Mouse (Mus musculus): ENCODE measurements around the gene Dhrs1.

Dhrs1 gene

DNA sequence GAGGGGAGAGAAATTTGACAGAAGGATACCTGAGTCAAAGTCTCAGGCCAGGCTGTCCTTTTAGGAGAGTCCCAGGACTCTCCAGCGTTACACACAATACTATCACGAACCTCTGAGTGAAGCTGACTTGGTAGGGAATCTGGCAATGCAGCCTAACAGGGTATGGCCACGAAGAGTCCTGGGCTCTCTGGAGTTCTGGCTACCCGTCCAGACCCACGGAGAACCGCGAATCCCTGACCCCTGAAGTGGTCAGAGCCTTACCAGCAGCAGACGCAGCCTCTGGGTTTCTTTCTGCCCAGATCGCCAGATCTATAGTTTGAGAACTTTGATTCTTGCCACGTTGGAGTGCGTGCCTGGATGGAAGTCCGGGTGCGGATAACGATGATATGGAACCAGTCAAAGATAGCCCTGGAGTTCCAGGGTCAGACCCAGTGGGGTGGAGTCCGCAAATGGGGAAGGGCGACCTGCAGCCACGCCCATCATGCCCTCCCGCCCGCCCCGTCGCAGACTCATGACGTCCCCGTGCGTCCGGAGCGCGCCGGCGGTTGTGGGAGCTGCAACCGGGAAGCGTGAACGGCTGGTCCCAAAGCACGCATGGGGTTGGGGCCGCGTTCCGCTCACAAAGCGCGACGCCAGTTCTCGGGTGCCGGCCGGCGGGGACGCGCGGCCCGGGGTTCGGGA, at the start of gene Dhrs1, which contains the start of gene Nop9:
Dhrs1 (minus strand) TSS at position 511 of the 681 bp plus-strand sequence.
Nop9 (plus strand) TSS at position 514 of the 681 bp plus-strand sequence.
- DNase-seq (ENCODE audit: low read depth, low spot score), result peak; percentile 80

DNA sequence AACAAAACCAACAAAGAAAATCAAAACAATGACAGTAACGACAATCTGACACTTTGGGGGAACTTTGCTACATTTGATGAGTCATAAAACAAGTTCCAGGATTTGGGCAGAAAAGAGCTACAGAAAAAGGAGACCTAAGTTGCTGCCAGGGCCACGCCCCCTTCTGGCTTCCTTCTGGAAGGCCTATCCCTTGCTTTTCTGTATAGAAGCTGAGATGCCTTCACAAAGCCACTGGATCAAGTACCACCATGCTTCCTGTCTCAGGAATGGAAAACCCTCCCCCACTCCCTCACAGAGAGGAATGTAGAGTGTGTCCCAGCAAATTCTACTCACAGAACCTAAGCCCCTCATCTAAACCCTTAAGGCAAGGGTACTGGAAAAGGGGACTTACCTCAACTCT, 48.5 kb upstream of the Dhrs1 start:
- no peak for DNase-seq (ENCODE audit: low read depth, low spot score)

DNA sequence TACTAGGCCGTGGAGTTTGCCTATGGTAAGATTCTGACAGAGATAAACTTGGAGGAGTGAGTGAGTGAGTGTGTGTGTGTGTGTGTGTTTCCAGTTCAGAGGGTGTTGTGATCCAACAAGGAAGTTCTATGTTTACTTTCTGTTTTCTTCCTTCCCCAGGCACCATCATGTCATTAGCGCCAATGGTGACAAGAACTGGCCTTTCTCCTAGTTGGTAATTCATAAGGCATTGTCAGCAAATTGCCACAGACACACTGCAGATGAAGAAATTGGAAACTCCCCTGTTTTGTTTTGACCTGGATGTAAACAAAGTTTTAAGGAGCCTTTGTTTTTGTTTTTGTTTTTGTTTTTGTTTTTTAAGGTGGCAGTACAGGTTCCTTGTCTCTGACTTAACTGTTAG, 48.0 kb upstream of the Dhrs1 start:
- no peak for DNase-seq (ENCODE audit: low read depth, low spot score)

DNA sequence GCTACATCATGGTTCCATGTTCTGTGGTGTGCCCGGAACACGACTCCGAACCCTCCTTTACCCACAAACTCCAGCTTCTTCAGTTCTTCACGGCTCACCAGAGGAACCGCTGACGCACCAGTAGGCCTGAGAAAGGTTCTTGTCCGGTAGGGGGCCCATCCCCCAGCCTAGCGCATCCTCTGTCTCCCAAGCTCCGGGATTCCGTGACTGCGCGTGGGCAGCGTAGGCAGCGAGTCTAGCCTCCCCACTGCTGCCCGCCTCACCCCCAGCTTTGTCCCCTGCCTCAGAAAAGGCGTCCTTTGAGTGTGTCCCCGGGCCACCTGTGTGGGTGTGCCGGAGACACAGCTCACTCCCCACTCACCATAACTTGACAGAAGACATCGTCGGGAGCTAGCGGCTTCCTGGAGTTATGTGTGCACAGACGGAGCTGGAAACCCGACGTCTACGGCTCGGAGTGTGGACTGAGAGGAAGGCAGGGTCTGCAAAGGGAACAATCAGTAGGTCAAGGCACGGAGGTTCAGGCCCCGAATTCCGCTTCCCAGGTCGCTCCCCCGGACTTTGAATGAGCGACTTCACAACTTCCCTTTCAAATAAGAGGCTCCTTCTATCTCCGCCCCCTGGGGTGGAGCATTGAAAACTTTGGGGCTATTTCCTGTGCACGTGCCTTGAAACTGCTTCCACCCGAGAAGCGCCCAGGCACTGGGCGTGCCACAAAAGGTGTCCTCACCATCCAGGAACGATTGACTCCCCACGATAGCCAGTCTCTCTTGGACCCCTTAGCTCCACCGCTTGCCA, 43.0 kb upstream of the Dhrs1 start, which contains the start of gene Ripk3:
Ripk3 (minus strand) TSS at position 610 of the 795 bp plus-strand sequence.
- DNase-seq (ENCODE audit: low read depth, low spot score), result no peak

DNA sequence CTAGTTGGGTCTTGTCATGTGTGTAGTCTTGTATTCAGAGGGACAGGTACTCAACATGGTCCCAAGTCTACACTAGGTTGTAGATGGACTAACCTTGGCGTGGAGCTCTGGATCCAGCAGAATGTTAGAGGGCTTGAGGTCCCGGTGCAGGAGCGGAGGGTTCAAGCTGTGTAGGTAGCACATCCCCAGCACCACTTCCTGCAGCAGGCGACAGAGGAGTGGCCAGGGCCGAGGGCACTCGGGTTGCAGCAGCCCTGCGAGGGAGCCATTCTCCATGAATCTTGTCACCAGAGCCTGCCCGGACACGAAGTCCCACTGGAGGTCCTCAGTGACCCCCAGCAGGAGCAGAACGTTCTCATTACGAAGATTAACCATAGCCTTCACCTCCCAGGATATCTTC, 42.2 kb upstream of the Dhrs1 start:
- DNase-seq (ENCODE audit: low read depth, low spot score), result no peak

DNA sequence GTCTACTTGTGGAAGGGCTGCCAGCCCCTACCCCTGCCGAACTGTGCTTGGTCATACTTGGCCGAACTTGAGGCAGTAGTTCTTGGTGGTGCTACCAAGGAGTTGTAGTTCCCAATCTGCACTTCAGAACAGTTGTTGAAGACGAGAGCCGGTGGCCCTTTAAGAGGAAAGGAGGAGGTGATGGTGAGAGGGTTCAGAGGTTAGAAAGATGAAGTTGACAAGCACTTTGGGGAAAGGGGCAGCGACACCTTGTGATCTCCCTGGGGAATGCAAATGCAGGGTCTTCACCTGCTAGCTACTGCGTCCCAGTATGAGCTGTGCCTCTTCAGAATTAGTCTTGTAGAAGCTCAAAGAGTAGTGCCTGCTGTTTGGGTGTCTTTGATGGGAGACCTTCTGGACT, 39.7 kb upstream of the Dhrs1 start:
- DNase-seq (ENCODE audit: low read depth, low spot score), result no peak

DNA sequence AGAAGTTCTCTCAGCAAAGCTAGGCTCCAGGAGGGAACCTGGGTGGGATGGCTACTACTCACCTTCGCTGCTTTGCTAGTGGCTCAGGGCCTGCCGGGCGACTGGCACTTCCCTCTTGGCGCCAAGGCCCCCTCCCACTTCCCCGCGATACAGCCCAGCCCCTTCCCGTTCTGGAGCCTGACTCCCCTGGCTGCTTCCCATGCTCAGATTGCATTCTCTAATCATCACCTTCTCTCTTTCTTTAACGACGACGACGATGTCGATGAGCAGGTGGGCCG, 38.4 kb upstream of the Dhrs1 start, which contains the start of gene Adcy4:
Adcy4 (minus strand) TSS at position 138 of the 278 bp plus-strand sequence.
- DNase-seq (ENCODE audit: low read depth, low spot score), result no peak

DNA sequence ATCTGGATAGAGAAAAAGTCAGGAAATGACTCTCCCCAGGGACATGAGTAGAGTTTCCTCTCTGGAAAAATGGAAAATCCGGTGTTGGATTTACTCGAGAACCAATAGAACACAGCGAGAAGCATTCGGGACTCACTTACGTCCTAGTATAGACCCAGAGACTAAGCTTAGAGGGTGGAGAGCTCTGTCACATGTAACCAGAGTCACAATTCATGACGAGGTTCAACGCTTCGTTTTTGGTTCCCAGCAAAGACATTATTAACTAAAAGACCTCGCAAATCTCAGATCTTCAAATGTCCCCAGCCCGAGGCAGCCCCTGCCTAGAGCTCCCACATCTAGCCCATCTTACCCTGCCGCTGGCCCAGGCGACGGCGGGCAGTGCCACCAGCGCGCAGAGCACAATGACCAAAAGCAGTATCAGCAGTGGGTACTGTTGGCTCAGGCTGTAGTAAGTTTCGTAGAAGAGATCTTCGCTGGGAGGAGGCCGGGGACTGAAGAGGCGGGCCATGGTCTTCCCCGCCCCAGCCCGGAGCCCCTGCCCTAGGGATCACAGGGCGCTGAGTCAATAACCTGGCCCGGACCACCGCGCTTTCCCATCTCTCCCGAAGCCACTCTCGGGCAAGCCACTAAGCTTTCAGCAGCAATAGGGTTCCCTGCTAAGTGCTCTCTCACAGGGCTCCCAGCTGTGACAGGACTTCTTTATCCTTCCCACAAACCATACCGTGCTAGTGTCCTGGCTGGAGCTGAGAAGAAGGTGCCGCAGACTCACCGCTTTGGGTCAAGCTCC, 37.9 kb upstream of the Dhrs1 start:
- DNase-seq (ENCODE audit: low read depth, low spot score), result peak; percentile 73

DNA sequence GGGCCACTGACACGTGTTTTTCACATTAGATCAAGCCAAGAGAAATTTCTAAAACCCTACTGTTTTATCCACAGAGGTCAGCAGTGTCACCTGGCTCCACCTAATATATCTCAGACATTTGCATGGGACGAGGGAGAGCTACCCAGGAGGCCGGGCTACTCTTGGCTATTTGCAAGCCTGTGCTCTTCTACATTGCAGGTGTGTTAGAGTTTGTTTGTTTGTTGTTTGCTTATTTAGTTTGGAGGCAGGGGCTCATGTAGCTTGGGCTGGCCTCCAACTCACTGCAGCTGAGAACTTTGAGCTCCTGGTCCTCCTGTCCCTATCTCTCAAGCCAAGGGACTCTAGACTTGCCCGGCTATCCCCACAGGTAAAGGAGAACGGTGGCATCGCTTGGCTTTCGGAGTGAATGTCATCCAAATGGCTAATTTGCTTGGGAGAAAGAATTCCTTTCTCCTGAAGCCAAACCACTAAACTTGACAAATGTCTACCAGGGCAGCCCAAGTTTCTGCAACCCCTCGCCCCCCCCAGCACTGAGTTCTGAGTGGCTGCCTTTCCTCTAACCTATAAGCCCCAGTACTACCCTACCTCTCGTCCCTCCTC, 37.0 kb upstream of the Dhrs1 start:
- DNase-seq (ENCODE audit: low read depth, low spot score), result no peak

DNA sequence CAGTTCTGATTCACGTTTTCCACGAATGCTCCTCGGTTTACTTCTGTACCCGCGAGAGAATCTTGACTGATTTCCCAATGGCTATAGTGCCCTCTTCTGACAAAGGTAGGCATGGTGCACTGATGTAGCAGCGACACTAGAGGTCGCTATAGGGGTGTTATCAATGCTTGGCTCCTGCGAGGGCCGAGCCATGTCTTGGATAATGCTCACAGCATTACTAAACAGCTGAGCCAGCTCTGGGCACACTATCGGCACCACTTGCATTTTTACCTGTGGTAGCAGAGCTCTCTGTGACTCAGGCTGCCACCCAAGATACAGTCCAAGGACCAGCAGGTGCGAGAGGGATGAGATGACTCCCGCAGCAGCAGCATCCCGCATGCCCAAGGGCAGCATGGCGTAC, 35.8 kb upstream of the Dhrs1 start:
- peak; percentile 89 for DNase-seq (ENCODE audit: low read depth, low spot score)

DNA sequence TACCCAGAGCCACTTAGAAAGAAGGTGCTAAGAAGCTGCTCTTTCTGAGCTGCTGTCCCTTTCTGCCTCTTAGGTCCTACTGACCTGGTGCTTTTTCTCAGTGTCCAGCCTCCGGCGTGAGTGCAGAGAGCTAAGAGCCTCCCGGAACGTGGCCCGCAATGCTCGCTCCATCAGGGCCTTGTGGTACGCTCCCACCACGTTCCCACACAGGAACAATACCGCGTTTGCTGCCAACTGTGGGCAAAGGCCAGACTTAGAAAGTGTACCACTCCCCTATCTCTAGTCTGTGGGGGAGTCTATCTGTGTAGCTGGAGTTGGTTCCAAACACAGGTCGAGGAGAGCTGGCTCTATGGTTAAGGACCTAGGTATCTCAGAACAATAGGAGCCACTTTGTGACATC, 35.2 kb upstream of the Dhrs1 start:
- DNase-seq (ENCODE audit: low read depth, low spot score), result no peak

DNA sequence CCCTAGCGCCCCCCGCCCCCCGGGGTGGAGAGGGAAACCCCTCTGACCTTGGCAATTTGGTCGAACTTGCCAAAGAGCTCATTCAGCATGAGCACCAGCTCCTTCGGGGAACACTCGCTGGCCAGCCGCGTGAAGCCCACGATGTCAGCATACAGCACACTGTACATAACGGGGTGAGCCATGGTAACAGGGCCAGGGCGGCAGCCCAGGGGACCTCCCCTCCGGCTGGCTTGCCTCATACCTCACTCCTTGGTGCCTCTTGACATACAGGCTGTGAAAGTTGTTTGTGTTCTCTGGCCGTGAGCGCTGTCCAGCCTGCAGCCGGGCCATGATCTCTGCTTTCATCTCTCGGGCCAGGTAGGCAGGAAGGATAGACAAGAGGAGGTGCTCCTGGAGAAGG, 34.2 kb upstream of the Dhrs1 start:
- no peak for DNase-seq (ENCODE audit: low read depth, low spot score)

DNA sequence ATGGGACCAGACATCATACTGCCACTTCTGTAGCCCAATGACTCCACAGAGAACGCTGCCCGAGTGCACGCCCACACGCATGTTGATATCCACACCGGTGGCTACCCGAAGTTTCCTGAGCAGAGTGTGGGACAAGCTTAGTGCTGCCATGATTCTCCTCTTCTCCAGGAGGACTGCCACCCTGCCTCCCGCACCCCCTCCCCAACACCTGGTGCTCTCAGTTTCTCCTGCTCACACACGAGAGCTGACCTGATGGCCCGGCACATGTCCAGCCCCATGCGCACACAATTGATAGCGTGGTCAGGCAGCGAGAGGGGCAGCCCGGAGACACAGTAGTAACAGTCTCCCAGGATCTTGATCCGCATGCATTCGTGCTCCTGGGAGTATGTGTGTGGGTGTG, 33.2 kb upstream of the Dhrs1 start:
- no peak for DNase-seq (ENCODE audit: low read depth, low spot score)

DNA sequence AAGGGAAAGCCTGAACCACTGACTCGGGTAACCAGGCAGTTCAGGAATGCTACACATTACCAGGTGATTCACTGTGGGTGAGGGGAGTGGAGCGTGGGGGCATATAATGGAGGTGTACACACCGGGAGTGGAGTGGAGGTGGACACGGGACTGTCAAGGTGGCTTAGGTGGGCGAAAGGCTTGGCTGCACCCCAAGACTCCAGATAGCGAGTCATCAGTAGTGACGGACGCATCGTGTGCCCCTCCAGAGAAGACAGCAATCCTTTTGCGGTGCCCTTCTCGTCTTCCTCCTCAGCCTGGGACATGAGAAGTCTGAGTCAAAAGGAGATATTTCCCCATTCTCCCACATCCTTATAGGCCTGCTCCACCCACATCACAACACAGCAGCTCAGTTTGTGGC, 32.3 kb upstream of the Dhrs1 start:
- no peak for DNase-seq (ENCODE audit: low read depth, low spot score)

DNA sequence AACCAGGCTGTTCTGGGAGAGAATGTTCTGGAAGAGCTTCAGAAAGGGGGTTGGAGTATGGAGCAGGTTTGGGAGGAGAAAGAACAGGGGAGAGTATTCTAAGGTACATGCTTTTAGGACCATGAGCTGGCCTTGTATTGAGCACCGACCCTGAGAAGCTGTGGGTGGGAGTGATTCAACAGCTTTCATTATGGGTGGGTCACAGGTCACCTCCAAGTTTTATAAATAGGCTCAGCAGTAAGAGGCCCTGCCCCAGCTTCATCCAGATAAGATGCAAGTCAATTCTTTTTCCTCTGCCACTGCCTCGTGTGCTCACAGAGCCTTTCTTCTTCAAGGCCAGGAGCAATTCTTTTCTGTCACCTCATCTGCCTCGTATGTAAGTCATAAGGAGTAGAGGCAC, 31.7 kb upstream of the Dhrs1 start:
- DNase-seq (ENCODE audit: low read depth, low spot score), result no peak

DNA sequence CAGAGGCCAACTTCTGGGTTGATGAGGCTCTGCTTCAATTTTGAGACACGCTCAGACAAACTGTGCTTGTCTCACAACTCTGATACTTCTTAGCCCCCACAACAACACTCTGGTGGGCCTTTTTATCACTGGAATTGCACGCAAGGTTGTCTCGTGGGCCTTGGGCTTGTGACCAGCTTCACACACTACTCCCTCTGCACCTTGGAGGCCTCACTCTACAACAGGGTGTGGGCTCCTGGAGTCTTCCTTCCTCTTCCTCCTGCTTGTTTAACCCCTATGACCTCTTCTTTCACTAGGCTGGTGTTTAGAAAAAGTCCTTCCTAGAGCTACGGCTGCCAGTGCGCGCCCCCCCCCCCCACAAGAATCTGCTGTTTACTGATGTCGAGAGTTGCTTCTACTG, 31.2 kb upstream of the Dhrs1 start:
- no peak for DNase-seq (ENCODE audit: low read depth, low spot score)

DNA sequence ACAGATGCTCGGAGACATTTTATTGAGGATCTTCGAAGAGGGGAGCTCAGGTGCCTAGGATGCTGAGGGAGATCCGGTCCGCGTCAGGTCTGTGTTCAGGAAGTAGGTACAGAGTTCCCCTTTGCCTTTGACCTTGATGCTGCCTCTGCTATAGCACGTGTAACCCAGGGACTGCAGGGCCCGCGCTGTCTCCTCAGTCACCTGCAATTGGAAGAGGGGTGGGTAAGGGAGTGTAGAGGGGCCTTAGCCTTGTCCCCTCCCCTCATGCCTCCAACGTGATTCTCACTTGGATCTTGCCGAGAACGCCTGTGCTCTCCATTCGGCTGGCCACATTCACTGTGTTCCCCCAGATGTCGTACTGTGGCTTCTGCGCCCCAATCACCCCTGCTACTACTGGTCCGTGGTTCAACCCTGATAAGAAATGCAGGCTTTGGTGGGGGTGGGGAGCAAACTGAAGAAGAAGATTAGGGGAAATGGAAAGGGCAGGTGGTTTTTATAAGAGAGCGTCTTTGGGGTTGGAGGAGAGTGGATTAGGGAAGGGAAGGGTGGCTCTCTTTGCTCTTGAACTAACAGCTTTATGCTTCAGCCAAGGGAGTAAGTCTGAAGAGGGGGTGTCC, 23.7 kb upstream of the Dhrs1 start:
- DNase-seq (ENCODE audit: low read depth, low spot score), result no peak

DNA sequence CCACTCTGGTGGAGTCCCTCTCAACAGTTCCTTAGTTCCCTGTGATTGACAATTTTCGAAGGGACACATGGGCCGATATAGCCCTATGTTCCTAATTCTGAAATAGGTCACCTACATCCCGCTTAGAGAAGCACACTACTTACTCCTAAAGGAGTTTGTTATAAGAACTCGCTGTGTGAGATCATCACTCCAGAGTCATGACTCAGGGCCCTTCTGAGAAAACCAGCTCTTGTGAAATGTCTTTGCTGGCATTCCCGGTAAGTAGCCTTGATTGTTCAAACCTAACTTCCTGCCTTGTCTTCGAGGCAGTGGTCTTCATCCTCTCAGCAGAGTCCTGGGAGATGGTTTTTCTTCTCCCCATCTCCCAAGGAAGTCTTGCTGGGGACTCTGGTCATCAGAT, 23.1 kb upstream of the Dhrs1 start:
- DNase-seq (ENCODE audit: low read depth, low spot score), result no peak

DNA sequence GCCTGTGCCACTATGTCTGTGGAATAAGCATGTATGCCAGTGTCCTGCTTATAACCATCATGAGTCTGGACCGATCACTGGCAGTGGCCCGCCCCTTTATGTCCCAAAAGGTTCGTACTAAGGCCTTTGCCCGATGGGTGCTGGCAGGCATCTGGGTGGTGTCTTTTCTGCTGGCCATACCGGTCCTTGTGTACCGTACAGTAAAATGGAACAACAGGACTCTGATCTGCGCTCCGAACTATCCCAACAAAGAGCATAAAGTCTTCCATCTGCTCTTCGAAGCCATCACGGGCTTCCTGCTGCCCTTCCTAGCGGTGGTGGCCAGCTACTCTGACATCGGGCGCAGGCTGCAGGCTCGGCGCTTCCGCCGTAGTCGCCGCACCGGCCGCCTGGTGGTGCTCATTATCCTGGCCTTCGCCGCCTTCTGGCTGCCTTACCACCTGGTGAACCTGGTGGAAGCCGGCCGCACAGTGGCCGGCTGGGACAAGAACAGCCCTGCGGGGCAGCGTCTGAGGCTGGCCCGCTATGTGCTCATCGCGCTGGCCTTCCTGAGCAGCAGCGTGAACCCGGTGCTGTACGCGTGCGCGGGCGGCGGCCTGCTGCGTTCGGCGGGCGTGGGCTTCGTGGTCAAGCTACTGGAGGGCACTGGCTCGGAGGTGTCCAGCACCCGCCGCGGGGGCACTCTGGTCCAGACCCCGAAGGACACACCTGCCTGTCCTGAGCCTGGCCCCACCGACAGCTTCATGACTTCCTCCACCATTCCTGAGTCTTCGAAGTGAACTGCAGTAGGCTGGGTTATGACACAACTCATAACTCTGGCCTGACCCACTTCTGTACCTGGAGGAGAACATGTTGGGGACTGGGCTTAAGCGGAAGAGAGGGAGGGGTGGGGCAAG, 22.3 kb upstream of the Dhrs1 start:
- peak; percentile 72 for DNase-seq (ENCODE audit: low read depth, low spot score)

DNA sequence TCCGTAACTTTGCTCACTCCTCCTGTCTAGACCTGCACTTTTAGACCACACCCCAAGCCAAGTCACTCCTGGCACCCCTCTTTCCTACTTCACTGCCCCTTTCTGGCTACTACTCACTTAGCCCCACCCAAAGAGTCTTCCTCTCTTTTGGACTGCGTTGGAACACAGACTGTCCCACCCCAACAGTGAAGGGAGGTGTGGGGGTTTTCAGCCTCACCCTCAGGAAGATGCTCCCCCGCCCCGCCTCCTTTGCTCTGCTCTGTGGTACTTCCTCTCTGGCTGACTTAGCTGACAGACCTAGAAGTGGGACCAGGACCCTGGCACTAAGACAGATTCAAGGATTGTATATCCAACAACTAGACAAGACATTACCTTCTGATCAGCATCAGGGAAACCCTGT, 20.2 kb upstream of the Dhrs1 start, which contains the start of gene Ltb4r1:
Ltb4r1 (plus strand) TSS at position 267 of the 400 bp plus-strand sequence.
- DNase-seq (ENCODE audit: low read depth, low spot score), result no peak

All from forelimb bud, embryonic 11.5 days (tissue).